ENCODE assay signal across 22 mouse cellular contexts in genomic region chr1:146359632-146360031, GRCm38 (mm10).
DNase-seq lines count a peak whose midpoint lies in the region.
"Had no signal": no experiment of that assay in that cellular context is flagged by ENCODE, and none has a peak within 500 bp of the region (broad histone marks: within the 10 kb centered on the region; RNA-seq: fewer than 3 reads in every experiment).

No protein-coding gene starts in this region.

- WGBS in embryonic facial prominence, embryonic 10.5 days = 23% methylated on average over 3 of the region's 3 CpGs

- H3K36me3 ChIP-seq in embryonic facial prominence, embryonic 10.5 days (replicated peaks) = no peaks in the 10 kb centered on the region
- H3K36me3 ChIP-seq: embryonic facial prominence, embryonic 15.5 days; G1E; hindbrain, embryonic 10.5 days; limb, embryonic 13.5 days; liver, embryonic 12.5 days; neural tube, embryonic 12.5 days had no signal

- peak; percentile 23 to 38 for DNase-seq in cerebellum, postnatal 25 days
- DNase-seq in cerebellum, adult 18-20 months = no peak
- peak; percentile 42 for DNase-seq in embryo, embryonic 10 days (ENCODE audit: low spot score)
- DNase-seq in embryonic facial prominence, embryonic 10.5 days (ENCODE audit: low spot score) = peak; percentile 29
- peak; percentile 62 for DNase-seq in mesoderm, embryonic 11.5 days (ENCODE audit: low read depth, low spot score)
- no peak for DNase-seq in thymus, postnatal 36 days
- no peak for DNase-seq in kidney, postnatal 36 days
- DNase-seq: adrenal gland, adult 2 months; B cell, adult 2 months; gastrocnemius, postnatal 14 days; heart, adult 11 months; kidney, adult 18-20 months; layer of hippocampus, adult 9-11 months; lung, adult 18-20 months; lung, postnatal 10 days had no signal

- H3K27me3 ChIP-seq in embryonic facial prominence, embryonic 10.5 days (replicated peaks; ENCODE audit: low read depth, poor library complexity, severe bottlenecking) = no peaks in the 10 kb centered on the region
- H3K27me3 ChIP-seq: CH12.LX; embryonic facial prominence, embryonic 15.5 days; limb, embryonic 13.5 days; liver, embryonic 12.5 days; neural tube, embryonic 12.5 days had no signal

- H3K4me3 ChIP-seq in embryonic facial prominence, embryonic 10.5 days = no peak overlapping the region
- H3K4me3 ChIP-seq: embryonic facial prominence, embryonic 15.5 days; hindbrain, embryonic 10.5 days; limb, embryonic 13.5 days; liver, embryonic 12.5 days; neural tube, embryonic 12.5 days had no signal

- no peak overlapping the region for H3K27ac ChIP-seq in embryonic facial prominence, embryonic 10.5 days (replicated peaks)
- H3K27ac ChIP-seq: embryonic facial prominence, embryonic 15.5 days; hindbrain, embryonic 10.5 days; limb, embryonic 13.5 days; liver, embryonic 12.5 days; neural tube, embryonic 12.5 days had no signal

- H3K9me3 ChIP-seq in embryonic facial prominence, embryonic 10.5 days = no peaks in the 10 kb centered on the region
- H3K9me3 ChIP-seq: embryonic facial prominence, embryonic 15.5 days; hindbrain, embryonic 10.5 days; limb, embryonic 13.5 days; liver, embryonic 12.5 days; neural tube, embryonic 12.5 days had no signal

- H3K4me1 ChIP-seq in embryonic facial prominence, embryonic 10.5 days = peaks cover 3% of the 10 kb centered on the region; the same call in 1 of the 2 replicates
- H3K4me1 ChIP-seq: embryonic facial prominence, embryonic 15.5 days; hindbrain, embryonic 10.5 days; limb, embryonic 13.5 days; liver, embryonic 12.5 days; neural tube, embryonic 12.5 days had no signal

Comparison
In these comparisons a context has a peak if more than half of its experiments do, and no peak if none do; other contexts are left out.
1. DNase-seq: peak in cerebellum, postnatal 25 days (2 of 2), embryo, embryonic 10 days (single experiment), embryonic facial prominence, embryonic 10.5 days (single experiment) and mesoderm, embryonic 11.5 days (single experiment); none in cerebellum, adult 18-20 months (0 of 2), thymus, postnatal 36 days (0 of 2) and kidney, postnatal 36 days (0 of 2).